Comparison of ENCODE assay signal across 20 mouse cellular contexts in genomic region chr3:65941052-65941451, GRCm38 (mm10). TPM values are rescaled to one million over a fixed set of nuclear protein-coding genes. Genes with fewer than 3 reads are reported as not detected.
DNase-seq lines count a peak whose midpoint lies in the region; ATAC-seq and TF ChIP-seq lines count a peak whose summit lies in the region.
"Had no signal": no experiment of that assay in that cellular context is flagged by ENCODE, and none has a peak within 500 bp of the region (broad histone marks: within the 10 kb centered on the region; RNA-seq: fewer than 3 reads in every experiment).

No protein-coding gene starts in this region.

- peak; percentile 47 for DNase-seq in 416B (ENCODE audit: low read depth)
- DNase-seq in CH12.LX (ENCODE audit: extremely low read depth), result no peak
- no peak for DNase-seq in right cerebral cortex, postnatal 25 days
- DNase-seq in right cerebral cortex, adult 18-20 months, result no peak
- DNase-seq: adrenal gland, adult 2 months; adrenal gland, postnatal 36 days; cerebellum, adult 11 months; cerebellum, adult 8-10 months; cerebellum, postnatal 14 days; gastrocnemius, postnatal 10 days; heart, postnatal 4 days had no signal

- in situ Hi-C loops in CH12.LX (cut with MboI; ENCODE audit: low pct_ligation_motif_present, low pct_unique_long_range_greater_than_20kb, low sequenced_read_pairs), result loop anchor here (25.0 kb wide), 2 partner anchors 579 to 954 kb away; no protein-coding TSS in a partner anchor

- ATAC-seq in common myeloid progenitor, adult 5-6 weeks (replicated peaks; ENCODE audit: low read depth, poor library complexity, severe bottlenecking), result peak; percentile 54
- peak; percentile 45 for ATAC-seq in megakaryocyte progenitor cell, adult 5-6 weeks (replicated peaks; ENCODE audit: poor library complexity)
- ATAC-seq: forebrain, embryonic 16.5 days; hindbrain, embryonic 16.5 days; intestine, postnatal 0 days had no signal

- H3K9ac ChIP-seq in CH12.LX (ENCODE audit: insufficient read depth, low read depth), result no peak overlapping the region
- H3K9ac ChIP-seq: embryonic facial prominence, embryonic 13.5 days; forebrain, embryonic 12.5 days; heart, embryonic 13.5 days; hindbrain, embryonic 12.5 days had no signal

- no peak overlapping the region for H3K27ac ChIP-seq in CH12.LX (ENCODE audit: insufficient read depth, low read depth)
- H3K27ac ChIP-seq: embryonic facial prominence, embryonic 13.5 days; forebrain, embryonic 12.5 days; heart, embryonic 13.5 days; hindbrain, embryonic 12.5 days had no signal

- no peak for TF ChIP-seq EP300 in CH12.LX (IDR thresholded peaks at IDR 0.05; ENCODE audit: low read length)

- H3K79me2 ChIP-seq in CH12.LX (replicated peaks; ENCODE audit: control insufficient read depth, extremely low read depth, insufficient read depth, poor library complexity, severe bottlenecking), result no peaks in the 10 kb centered on the region

- H3K36me3 ChIP-seq in CH12.LX (replicated peaks in 1 of 2; ENCODE audit: control insufficient read depth in 1 of 2, insufficient read depth in 1 of 2, low read length in 1 of 2), result peaks cover 12 to 19% of the 10 kb centered on the region in 2 experiments

- H3K27me3 ChIP-seq in CH12.LX (replicated peaks), result no peaks in the 10 kb centered on the region
- H3K27me3 ChIP-seq: embryonic facial prominence, embryonic 13.5 days; forebrain, embryonic 12.5 days; heart, embryonic 13.5 days; hindbrain, embryonic 12.5 days had no signal

- dilution Hi-C loops in CH12.LX (cut with MboI; ENCODE audit: extremely low pct_ligation_motif_present, extremely low pct_unique_long_range_greater_than_20kb, low sequenced_read_pairs), result no loop called here

- H3K9me3 ChIP-seq in CH12.LX (replicated peaks; ENCODE audit: low read length), result no peaks in the 10 kb centered on the region
- H3K9me3 ChIP-seq: embryonic facial prominence, embryonic 13.5 days; forebrain, embryonic 12.5 days; heart, embryonic 13.5 days; hindbrain, embryonic 12.5 days had no signal

- no peak for TF ChIP-seq POLR2A in CH12.LX (IDR thresholded peaks at IDR 0.05; ENCODE audit: low read depth, low read length)

- H3K4me2 ChIP-seq in CH12.LX (ENCODE audit: insufficient read depth, low read depth, poor library complexity, severe bottlenecking), result no peak overlapping the region
- H3K4me2 ChIP-seq: embryonic facial prominence, embryonic 13.5 days; forebrain, embryonic 12.5 days; heart, embryonic 13.5 days; hindbrain, embryonic 12.5 days had no signal

- TF ChIP-seq CTCF in CH12.LX (conservative IDR thresholded peaks at IDR 0.05 in 1 of 2, IDR thresholded peaks at IDR 0.05 in 1 of 2; ENCODE audit: low read depth in 2 of 2, low read length in 2 of 2), result no peak

- H3K4me1 ChIP-seq in CH12.LX (ENCODE audit: control insufficient read depth in 1 of 2, insufficient read depth in 2 of 2), result no peaks in the 10 kb centered on the region
- H3K4me1 ChIP-seq: embryonic facial prominence, embryonic 13.5 days; forebrain, embryonic 12.5 days; hindbrain, embryonic 12.5 days had no signal

- TF ChIP-seq RAD21 in CH12.LX (IDR thresholded peaks at IDR 0.05; ENCODE audit: low read depth, low read length), result no peak

- no peak overlapping the region for H3K4me3 ChIP-seq in CH12.LX (replicated peaks in 1 of 3; ENCODE audit: low read depth in 2 of 3, low read length in 2 of 3, poor library complexity in 1 of 3)
- H3K4me3 ChIP-seq: embryonic facial prominence, embryonic 13.5 days; forebrain, embryonic 12.5 days; heart, embryonic 13.5 days; hindbrain, embryonic 12.5 days had no signal

TF ChIP-seq in CH12.LX, 34 proteins besides CTCF, POLR2A, EP300 and RAD21:
- peak; percentile 34; the same call in 1 of the 2 replicates for TF ChIP-seq CHD2 (IDR thresholded peaks at IDR 0.05; ENCODE audit: low read length)
- TF ChIP-seq MAZ (IDR thresholded peaks at IDR 0.05; ENCODE audit: low read depth, low read length), result no peak

RNA-seq across cellular contexts. Expression of gene Ccnl1, which starts 17.0 kb away (rescaled TPM):
- total RNA-seq in CH12.LX (2012; rRNA removed), result 25.1 and 29.9 TPM in 2 replicates
- 66.2 and 79.4 TPM in 2 replicates for total RNA-seq in CH12.LX (2014; rRNA removed)
- 52.4 and 58.8 TPM in 2 replicates for polyA plus RNA-seq in CH12.LX (2012; ENCODE audit: insufficient read length, low read depth)
- 403 and 451 TPM in 2 replicates for total RNA-seq in common myeloid progenitor, adult 5-6 weeks (2017)
- total RNA-seq in megakaryocyte progenitor cell, adult 5-6 weeks (2015), result 225 and 270 TPM in 2 replicates
- 231 and 265 TPM in 2 replicates for total RNA-seq in megakaryocyte progenitor cell, adult 5-6 weeks (2017)
